Mouse (Mus musculus) adrenal gland, adult (tissue): Measurements from ENCODE around the gene Fam13a.

Source experiments
- DNase-seq, 2 experiments: peaks; one replicate each; pipeline ENCODE4 v3.0.0; 2022 to 2023; ENCODE audit warnings: low spot score in 1 of 2; ENCODE audit not compliant: inconsistent age in 2 of 2

Fam13a gene

GRCm38 (mm10) chr6:58937726-58938125 lies 86.6 kb downstream of the Fam13a start:
- DNase-seq = no peak

- DNase-seq = no peak
These were observed 90.2 kb downstream of the Fam13a start for GRCm38 (mm10) chr6:58934144-58934543.

DNA sequence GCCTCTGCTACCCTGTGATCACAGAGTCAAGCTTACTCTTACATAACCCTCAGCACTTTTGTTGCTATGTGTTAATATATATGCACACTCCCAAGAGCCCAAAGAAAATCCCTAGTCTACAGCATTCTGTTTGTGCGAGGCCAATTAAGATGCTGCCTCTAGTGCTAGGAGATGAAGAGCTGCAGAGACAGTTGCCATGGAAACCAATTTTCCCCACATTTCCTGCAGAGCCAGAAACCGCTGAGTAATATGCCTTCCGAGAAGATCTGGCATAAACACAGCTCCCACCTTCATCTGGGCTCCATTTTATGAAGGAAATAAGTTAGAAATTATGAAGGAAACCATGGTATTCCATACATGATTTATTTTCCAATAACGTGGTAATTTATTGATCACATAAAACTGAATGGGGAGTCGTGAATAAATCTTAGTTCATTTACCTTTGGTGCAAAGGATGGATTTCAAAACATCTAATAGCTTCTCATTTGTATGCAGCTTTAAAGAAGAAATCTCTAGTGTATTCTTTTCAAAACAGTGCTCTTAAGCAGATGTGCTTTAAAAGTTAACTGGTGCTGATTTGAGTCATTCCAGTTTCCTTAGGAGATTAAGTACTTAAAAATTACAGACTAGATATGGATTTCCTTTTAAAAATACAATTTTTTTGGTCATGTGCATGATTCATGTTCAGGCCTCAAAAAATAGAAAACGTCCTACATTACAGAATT lies 91.0 kb downstream of the Fam13a start:
- no peak for DNase-seq

- no peak for DNase-seq
These were observed 91.7 kb downstream of the Fam13a start for GRCm38 (mm10) chr6:58932515-58933188.

- no peak for DNase-seq
These were observed 93.2 kb downstream of the Fam13a start for GRCm38 (mm10) chr6:58931149-58931548.

DNA sequence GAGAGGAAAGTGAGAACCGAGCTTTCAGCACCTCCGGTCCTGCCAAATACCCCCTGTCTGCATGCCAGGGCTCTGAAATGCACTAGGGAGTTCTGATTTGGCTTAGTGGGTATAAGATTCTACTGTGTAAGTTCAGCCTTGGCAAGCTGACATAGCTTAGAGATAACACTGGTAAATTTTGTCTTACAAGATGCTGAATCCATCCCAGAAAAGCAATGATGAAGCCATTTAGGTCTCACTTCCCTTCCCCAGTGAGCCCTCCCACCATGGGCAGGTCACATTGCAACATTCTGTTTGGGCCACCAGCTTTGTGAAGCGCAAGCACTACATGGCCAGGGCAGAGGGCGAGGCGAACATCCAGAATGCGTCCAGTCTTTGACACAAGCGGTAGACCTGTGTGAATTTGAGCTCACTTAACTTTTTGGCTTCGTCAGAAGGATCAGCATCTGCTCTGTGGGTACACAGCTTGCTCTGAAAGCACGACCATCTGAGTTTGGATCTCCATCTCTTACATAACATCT lies 94.4 kb downstream of the Fam13a start:
- DNase-seq = peak in 1 of 2 experiments; percentile 62

GRCm38 (mm10) chr6:58927881-58928280 lies 96.5 kb downstream of the Fam13a start:
- DNase-seq = peak; percentile 21 to 71

GRCm38 (mm10) chr6:58922511-58922910 lies 101.8 kb downstream of the Fam13a start:
- DNase-seq = no peak

- DNase-seq = peak in 1 of 2 experiments; percentile 48
These were observed 102.7 kb downstream of the Fam13a start for GRCm38 (mm10) chr6:58921623-58922022.

GRCm38 (mm10) chr6:58920735-58921134 lies 103.6 kb downstream of the Fam13a start:
- no peak for DNase-seq

DNA sequence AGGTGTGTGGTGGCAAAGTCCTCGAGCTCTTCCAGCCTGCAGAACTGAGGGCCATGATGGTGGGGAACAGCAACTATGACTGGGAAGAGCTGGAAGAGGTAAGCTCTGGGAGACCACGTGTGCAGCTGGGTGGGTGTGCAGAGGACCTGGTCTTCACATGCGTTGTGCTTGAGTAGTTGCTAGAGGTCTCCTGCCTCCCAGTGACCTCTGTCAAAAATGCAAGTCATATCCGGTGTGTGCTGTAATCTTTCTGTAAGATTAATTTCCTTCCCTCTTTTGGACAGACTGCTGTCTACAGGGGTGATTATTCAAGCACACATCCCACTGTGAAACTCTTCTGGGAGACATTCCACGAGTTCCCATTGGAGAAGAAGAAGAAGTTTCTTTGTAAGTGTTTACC lies 107.9 kb downstream of the Fam13a start:
- no peak for DNase-seq

DNA sequence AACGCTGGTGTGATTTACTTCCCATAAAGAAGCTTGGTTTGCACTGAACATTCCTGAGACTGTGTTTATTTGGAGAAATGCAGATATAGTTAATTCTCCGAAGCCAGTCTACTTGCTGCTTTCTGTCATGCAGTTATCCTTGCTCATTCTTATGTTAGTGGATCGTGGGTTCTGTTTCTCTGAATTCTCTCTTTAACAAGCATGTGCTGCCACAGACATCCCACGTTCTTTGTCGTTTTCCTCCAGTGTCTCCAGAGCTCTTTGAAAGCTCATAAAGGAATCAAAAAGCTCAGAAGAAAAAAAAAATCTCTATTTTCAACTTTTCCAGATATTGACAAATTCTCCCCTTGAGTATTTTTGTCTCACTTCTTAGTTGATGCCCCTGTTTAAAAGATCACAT lies 110.4 kb downstream of the Fam13a start:
- no peak for DNase-seq

DNA sequence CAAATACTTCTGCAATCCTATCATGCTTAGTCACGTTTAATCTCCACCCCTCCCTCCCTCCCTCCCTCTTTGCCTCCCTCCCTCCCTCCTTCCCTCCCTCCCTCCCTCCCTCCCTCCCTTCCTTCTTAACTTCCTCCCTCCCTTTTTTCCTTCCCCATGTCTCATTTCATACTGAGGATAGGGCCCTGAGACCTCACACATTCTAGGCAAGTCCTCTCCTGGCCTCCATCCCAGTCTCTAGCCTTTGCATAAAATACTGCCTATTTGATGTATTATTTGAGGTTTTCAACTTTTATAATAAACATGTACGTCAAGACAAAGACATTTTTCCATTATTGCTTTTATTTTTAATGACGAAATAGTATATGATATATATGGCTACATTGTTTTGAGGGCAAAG lies 110.8 kb downstream of the Fam13a start:
- no peak for DNase-seq

- no peak for DNase-seq
These were observed 111.5 kb downstream of the Fam13a start for GRCm38 (mm10) chr6:58912842-58913241.

DNA sequence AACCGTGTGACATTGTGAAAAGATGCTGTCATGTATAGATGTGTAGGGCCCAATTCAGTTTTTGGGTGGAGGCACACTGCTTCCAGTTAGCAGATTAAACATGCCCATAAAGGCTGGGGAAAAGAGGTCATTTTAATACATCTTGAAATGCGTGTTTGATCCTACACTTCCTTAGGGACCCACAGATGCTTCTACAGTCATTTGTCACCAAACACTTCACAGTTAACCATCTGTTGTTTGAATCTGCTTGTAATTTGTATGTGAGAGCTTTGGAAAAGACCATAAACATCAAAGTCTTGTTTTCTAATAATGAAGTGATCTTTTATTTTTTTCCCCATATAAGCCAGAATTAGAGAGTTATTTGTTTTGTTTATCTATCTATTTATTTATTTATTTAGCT lies 116.6 kb downstream of the Fam13a start:
- DNase-seq = no peak

- no peak for DNase-seq
These were observed 117.0 kb downstream of the Fam13a start for GRCm38 (mm10) chr6:58907336-58907735.

- DNase-seq = peak; percentile 59 to 65
These were observed 117.5 kb downstream of the Fam13a start, which contains the start of gene Nap1l5 for GRCm38 (mm10) chr6:58906852-58907261. Gene Nap1l5 (minus strand): TSS chr6:58907076.

DNA sequence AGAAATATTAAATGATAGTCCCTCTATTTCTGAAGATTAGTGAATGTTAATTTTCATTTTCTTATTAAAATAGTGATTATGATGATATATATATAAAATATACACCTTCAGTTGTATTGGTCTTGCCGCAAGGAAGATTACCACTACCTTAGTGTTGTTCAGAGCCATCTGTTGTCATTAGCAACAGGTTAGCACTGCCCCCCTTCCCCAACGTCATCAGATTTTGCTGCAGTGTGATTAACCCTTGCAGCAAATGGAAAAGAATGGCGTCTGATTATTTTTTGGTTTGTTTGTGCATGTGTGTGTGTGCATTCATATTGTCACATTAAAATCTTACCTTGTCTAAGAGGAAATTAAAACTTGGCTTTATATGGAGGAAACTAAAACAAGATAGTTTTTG lies 119.8 kb downstream of the Fam13a start:
- DNase-seq = no peak

DNA sequence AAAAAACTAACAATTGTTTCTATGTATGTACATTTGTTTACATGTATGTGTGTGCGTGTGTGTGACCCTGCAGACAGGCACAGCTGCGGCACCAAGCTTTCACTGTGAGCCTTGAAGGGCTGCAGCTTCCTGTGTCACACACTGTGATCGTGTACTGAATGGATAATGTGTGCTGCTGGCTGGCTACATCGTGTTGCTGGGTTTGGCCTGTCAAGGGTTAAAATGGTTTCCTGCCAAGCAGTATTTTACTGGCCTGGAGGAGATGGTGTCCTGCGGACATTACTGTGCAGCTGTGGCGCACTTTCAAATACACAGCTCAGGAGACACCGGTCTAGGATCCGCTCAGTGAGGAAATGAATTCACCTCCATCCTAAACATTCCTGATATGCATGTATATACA lies 121.2 kb downstream of the Fam13a start:
- peak in 1 of 2 experiments; percentile 40 for DNase-seq

GRCm38 (mm10) chr6:58900536-58900935 lies 123.8 kb downstream of the Fam13a start:
- no peak for DNase-seq

DNA sequence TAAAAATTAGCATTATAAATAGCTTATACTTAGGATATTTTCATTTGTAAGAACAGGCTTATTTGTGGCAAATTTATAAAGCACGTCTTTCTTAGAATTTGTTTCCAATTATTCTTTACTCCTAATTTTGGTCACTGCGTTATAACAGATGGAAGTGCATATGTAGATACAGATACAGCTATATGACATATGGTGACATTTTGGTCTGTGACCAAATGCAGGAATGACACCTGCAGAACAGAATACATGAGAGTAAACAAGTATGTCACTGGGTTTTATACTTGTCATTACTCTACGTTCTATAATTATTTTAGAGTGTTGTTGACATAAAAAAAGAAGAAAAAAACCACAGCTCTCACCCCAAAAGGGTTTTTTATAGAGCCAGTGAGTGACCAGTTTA lies 125.3 kb downstream of the Fam13a start:
- no peak for DNase-seq

GRCm38 (mm10) chr6:58896648-58897047 lies 127.7 kb downstream of the Fam13a start:
- no peak for DNase-seq
